Mouse (Mus musculus): Measurements from ENCODE around the gene Vps13a. TPM values are rescaled to one million over a fixed set of nuclear protein-coding genes. Genes with fewer than 3 reads are reported as not detected.

Vps13a gene
- total RNA-seq, 2 experiments from 2014 or later, result 57.2 to 72.9 TPM

GRCm38 (mm10) chr19:16593256-16593974, 187.3 kb downstream of the Vps13a start:
- DNase-seq (ENCODE audit: extremely low spot score in 1 of 2, low spot score in 1 of 2), result no peak

DNA sequence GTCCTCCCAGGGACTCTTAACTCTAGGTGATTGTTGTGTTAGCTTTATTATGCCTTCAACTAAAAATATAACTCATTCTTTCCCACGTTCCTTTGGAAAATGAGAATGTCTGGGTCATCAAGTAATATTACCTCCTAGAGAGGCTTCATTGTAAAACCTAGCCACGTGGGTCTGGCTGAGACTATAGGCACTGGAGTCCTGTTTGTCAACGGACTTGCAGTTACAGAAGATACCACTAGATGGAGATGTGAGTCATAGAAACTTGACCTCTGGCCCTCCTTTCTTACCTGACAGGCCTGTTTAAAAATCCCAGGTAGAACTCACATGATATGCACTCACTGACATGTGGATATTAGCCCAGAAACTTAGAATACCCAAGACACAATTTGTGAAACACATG, 195.4 kb downstream of the Vps13a start:
- DNase-seq (ENCODE audit: extremely low spot score in 1 of 2, low spot score in 1 of 2), result no peak

DNA sequence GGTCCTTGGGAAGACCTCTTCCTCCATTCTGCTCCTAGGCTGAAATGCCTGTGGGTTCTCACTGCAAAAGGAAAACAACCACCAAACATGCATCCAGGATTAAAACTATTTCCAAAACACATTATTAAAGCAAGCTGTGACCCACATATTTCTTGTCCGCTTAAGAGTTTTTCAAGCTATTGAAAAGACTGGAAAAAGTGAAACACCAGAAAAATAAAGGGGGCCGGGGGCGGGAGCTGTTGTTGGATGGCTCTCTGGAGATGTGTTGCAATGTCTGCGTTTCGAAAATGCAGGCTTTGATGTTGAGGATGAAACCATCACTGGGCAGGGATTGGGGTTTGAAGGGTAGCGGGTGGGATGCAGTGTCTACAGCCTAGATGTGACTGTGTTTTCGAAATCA, 196.2 kb downstream of the Vps13a start:
- no peak for DNase-seq (ENCODE audit: extremely low spot score in 1 of 2, low spot score in 1 of 2)

DNA sequence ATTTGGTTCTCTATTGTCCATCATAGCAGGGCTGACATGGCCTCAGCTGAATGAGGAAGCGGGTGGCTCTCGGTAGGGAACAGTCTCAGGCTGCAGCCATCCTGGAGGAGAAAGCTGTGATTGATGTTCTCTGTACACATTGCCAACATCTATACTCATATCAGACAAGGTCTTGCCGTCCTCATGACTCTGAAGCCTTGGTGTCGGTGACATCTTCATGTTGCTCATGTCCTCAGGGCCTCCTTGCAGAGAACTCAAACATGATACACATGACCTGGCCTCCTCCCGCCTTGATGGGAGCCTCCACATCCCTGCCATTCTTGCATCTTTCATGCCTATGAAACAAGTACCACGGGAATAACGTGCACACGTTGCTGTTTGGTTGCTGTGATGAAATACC, 200.2 kb downstream of the Vps13a start:
- DNase-seq (ENCODE audit: extremely low spot score in 1 of 2, low spot score in 1 of 2), result no peak

DNA sequence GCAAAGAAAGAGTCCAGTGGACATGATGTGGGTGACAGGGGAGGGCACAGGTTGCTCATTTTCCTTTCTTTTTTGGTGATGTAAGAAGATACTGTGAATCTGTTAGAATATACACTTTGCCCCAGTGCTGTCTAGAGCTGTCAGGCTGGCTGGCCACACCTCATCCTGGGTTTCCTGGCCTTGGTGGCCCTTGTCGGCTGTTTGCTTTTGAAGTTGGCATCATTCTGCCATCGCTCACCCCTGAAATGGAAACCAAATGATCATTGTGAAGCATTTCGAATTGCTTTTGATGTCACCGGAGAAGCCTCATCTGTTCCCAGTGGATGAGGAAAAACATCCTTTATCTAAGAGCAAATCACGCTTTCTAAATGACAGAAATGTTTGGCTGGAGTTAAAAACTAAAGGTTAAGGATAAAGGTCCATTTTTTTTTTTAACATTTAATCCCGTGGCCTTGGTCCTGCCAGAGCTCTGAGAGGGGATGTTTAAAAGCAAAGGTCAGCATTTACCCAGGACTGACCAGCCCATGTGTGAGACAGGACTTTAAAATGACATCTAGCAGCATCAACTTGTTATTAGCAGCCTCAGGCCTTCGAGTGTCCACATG, 201.0 kb downstream of the Vps13a start:
- no peak for DNase-seq (ENCODE audit: extremely low spot score in 1 of 2, low spot score in 1 of 2)

GRCm38 (mm10) chr19:16576790-16577189, 203.9 kb downstream of the Vps13a start:
- no peak for DNase-seq (ENCODE audit: extremely low spot score in 1 of 2, low spot score in 1 of 2)

Other genes starting within 250 kb of the Vps13a start
- gene Foxb2, start 92.9 kb upstream of the Vps13a start, total RNA-seq (2021), result not detected
- gene Prune2, start 175.2 kb upstream of the Vps13a start, total RNA-seq (2021), result 10 to 100 TPM; 66.1 to 69.3 TPM

Measured in layer of hippocampus, postnatal 25 days (tissue).